Mouse (Mus musculus): ENCODE results near the gene Pdhx.

Pdhx gene

DNA sequence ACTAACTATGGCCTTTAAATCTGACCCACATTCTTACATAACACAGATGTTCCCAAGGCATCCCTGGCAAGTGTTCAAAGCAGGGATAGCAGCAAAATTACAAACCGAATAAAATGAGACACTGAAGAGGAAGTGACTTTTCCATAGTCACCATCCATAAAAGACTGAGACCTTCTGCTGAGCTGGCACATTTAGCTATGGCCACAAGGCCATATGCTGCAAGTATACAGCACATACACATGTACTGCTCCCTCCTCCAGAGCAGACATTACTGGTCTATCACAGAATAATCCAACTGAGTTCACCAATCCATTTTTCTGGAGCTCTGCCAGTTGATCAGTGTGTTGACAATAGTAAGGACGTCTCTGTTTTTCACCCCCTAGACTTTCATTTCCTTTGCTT is 83.0 kb downstream of the Pdhx start:
- no peak for DNase-seq (ENCODE audit: extremely low spot score)

DNA sequence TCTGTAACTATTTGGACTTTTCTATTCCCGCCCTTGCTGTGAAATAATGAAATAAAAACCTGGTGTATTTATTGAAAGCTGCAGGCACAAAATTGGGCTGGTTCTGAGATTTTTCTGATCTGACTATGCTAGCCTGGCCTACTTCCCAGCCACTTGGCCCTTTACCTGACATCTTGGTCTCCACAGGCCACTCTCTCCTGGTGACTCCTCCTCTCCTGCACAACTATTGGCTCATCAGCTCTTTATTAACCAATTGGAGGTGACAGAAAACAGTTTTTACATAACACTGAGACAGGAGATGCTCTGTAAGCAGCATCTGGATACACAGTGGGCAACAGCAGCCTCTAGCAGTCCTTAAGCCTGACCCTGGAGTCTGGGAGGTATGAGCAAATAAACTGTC is 83.9 kb downstream of the Pdhx start:
- DNase-seq (ENCODE audit: extremely low spot score): no peak

DNA sequence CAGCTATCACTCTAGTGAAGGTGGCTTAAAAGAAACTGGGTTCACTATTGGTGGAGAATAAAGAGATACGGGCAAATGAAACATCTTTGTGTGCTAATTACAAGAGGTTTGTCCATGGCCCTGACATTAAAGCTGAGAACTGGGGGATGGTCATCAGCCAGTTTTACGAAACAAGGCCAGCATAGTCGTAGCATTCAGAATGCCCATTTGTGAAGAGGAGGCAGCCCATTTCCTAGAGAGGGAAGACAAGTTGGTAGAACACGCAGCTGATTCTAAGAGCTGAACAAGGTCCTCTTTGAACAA is 85.7 kb downstream of the Pdhx start:
- no peak for DNase-seq (ENCODE audit: extremely low spot score)

DNA sequence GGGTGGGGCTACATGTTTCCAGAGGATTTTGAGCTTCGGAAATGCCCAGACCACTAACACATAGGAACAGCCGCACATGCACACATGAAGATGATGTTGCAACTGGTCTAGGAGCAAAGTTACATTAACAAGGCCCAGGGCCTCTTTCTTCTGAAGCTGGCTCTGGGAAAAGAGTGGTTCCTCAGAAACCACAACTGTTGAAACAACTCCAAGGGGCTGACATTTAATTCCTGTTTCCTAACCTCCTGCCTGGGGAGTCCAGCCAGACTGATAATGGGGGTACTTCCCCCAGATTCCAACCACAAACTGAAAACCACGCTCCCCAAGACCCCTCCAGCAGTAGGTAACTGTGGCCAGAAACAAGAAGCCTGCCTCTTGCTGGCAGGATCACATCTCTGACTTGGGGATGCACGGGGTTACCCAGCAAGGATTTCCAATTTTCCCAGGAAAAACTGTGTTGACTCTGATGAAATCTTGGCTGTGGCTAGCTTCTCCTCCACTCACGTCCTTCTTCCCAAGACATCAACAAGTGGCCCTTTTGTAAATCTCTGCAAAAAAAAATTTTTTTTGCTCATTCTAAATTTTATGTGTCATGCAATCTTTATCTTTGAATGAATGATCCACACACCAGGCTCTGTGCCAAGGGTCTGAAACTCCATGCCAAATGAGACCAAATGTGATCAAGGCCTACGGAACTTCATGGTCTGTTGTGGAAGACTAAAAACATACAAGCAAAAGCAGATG is 86.2 kb downstream of the Pdhx start:
- DNase-seq (ENCODE audit: extremely low spot score): no peak

DNA sequence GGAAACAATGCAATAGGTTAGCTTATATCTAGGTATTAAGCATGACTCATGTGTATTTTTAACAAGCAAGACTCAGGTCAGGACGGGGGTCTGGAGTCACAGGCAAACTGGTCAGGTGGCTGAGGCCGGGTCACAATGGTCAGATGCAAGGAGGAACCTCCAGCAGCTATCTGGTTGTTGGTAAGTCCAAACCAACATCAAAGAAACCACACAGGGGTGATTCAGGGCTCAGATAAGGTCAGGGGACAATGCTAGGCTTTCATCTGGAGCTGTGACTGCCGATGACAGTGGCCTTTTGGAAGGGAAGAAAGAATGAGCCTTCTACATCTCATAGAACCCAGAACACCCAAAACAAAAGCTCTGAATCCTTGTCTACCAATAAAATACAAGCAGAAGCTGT is 86.9 kb downstream of the Pdhx start:
- DNase-seq (ENCODE audit: extremely low spot score): no peak

DNA sequence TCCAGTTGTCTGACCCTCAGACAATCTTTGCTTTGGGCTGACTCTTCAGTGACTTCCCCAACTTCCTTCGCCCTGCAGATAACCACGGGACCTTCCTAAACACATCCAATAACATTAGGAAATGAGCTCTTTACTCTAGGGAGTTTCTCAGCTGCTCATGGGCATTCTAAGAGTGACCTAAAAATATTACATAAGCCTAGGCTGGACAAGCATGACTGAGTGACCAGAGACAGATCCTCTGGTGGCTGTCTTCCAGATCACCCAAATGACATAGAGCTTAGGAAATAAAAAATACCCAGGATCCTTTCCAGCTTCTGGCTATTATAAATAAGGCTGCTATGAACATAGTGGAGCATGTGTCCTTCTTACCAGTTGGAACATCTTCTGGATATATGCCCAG is 90.5 kb downstream of the Pdhx start:
- DNase-seq (ENCODE audit: extremely low spot score): no peak

DNA sequence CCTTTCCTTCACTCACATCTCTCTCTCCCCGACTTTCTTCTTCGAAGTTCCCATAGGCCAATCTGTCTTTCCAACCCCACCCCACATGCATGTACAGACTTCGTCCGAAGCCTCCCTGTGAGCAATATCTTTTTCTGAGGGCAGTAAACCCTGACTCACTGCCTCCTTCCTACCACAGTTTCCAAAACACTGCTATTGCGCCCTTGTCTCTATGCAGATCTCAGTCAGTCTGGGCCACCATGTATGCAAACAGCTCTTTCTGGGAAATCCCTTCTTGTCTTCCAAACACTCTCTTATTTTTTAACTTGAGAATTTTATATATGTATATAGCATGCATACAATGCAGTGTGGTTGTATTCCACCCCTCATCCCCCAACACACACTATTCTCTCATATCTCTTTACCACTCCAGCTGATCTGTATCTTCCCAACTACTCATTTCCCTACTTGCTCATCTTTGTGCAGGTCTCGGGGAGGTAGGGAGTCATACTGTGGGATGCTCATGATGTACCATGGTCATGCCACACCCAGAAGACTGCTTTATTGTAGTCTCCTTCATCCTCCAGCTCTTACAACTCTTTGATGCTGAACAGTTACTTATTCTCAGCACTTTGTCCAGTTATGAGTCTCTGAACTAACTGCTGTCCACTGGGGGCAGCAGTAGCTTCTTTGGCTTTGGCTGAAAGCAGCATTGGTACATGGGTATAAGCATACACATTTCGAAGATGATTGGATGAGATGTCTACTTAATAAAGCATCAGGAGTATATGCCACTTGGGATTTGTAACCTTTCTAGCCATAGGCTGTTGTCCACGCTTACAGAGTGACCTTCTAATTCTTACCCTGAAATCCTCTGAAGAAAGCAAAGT is 91.6 kb downstream of the Pdhx start:
- no peak for DNase-seq (ENCODE audit: extremely low spot score)

DNA sequence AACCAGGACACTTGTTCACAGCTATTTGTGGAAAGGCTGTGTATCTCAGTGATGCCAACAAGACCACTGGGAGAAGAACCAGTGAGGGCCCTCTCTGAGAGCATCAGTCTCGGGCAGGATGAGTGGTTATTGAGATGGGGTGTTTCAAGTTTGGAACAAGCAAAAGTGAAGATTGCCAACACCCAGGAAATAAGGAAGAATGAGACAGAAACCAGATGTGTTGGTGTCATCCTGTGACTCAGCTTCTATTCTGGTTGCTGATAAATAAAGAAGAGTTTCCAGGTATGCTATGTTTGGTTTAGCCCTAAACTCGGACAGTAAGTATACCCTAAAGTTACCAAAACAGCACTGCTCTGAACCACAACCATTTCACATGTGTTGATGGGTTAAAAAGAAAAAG is 92.4 kb downstream of the Pdhx start:
- no peak for DNase-seq (ENCODE audit: extremely low spot score)

DNA sequence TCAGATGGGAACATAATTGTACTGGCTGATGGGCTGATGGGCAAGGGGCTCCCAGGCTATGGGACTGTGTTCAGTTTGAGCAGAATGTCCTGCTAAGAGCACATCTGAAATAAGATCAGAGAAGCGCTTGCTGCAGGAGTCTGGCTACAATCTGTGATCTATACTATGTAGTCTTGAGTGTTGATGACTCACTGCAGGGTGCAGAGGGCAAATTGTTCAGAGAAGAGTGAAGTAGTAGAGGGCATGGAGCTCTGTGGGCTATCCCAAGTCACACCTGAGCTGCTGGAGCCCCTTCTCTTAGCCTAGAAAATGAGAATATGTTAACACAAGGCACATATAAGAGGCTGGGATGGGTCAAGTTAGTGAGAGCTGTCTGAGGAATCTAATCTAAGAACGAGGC is 93.8 kb downstream of the Pdhx start:
- no peak for DNase-seq (ENCODE audit: extremely low spot score)

DNA sequence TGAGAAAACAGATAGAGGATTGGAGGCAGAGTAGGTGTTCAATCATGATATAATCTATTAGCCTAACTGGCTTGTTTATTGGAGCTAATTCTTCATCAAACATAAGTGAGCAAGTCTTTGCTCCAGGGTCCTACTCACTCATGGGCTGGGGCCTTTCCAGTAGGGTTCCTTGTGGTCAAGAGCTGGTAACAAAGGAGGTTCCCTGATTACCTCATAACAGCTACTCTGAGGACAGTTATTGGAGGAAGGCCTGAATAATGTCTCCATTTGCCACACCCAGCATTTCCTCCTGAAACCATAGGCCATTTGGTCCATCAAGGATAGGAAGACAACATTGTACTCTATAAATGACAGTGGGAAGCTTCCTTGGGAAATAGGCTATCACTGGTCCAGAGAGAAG is 94.2 kb downstream of the Pdhx start:
- no peak for DNase-seq (ENCODE audit: extremely low spot score)

DNA sequence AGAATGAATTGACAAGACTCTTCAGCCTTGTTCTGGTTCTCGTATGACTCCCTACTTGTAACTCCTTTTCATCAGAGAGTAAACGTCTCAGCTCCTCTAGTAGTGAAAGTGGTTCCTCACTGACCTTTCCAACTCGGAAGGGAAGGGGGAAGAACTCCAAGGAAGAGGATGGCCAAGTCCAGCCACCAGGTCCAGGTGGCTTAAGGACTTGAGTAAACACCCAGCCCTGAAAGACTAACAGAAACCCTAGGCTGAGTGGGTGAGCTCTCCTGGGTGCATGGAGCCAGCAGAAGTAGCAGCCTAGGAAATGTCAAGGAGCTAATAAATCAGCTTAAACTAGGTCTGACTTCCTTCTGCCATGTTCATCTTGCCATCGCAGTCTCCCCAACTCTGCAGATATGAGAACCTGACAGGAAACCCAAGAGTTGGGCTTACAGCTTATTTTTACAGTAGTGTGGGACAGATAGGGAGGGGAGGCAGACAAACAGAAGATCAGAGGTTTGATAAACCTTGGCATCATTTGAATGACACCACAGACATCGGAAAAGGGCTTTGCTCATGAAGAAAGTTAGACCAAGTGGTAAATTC is 97.9 kb downstream of the Pdhx start:
- DNase-seq (ENCODE audit: extremely low spot score): no peak

DNA sequence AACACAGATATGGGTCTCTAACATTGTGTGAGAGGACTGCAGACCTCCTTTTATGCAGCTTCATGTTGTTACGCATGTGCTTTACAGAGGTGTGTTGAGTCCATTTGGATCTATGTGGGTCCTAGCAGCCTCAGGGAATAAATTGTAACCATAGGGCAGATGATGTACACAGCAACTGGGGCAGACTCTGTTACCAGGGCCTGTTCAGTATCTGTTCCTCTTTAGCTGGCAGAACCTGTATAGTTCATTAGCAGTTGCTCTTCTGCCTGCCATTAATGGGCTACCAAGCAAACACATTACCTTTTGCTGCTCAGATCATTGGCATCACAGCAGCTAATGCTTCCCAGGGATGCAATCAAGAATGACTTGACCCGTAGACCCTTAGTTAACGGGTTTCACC is 100.2 kb downstream of the Pdhx start:
- DNase-seq (ENCODE audit: extremely low spot score): no peak

DNA sequence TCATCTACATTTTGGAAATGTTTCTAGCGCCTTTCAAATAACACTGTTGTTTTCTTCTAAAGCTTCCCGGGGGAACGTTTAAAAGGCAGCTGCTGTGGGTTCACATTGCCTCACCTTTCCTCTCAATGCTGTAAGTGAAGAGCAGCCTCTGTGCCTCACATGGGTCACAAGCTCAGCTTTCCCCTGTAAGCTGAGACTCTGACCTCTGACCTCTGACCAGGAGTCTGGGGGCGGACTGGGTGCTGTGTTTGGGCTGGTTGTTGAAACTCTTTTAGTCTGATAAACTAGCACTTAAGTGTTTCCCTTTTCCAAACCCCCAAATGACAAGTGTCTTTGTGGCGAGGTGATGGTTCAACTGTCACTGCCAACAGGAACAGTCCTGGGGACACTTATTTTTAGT is 100.7 kb downstream of the Pdhx start:
- DNase-seq (ENCODE audit: extremely low spot score): peak; percentile 34

DNA sequence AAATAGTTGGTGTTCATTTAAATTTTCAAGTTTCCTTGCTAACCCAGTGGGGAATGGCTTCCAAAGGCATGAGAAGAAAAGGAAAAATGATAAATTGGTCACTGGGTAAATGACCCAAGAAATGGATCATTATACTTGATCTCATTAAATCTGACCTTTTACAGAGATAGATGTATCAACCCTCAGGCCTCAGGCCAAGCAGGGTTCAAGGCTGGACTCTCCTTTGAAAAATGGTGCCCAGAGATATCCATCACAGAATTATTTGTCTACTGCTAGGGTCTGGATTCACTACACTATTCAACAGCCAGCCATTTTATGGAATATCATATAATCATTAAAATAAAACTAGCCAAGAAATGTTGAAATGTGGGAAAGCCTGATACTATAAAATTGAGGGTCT is 101.4 kb downstream of the Pdhx start:
- DNase-seq (ENCODE audit: extremely low spot score): no peak
